Mouse (Mus musculus): Measurements from ENCODE around the gene Mrps33. TPM values are rescaled to one million over a fixed set of nuclear protein-coding genes. Genes with fewer than 3 reads are reported as not detected.

Gene Mrps33
- total and polyA plus RNA-seq, 3 experiments = 102 to 1,706 (median 126) TPM

GRCm38 (mm10) chr6:39810612-39811116, at the start of gene Mrps33 (continued):
- TF ChIP-seq KAT2A (conservative IDR thresholded peaks at IDR 0.05; ENCODE audit: low read depth, low read length) (peak; percentile 79; the same call in 1 of the 2 replicates), GABPA (IDR thresholded peaks at IDR 0.05; ENCODE audit: low read depth, low read length) (no peak; the same call in 1 of the 2 replicates), TBP (IDR thresholded peaks at IDR 0.05; ENCODE audit: low read depth, low read length) (peak; percentile 33; the same call in 1 of the 2 replicates)

DNA sequence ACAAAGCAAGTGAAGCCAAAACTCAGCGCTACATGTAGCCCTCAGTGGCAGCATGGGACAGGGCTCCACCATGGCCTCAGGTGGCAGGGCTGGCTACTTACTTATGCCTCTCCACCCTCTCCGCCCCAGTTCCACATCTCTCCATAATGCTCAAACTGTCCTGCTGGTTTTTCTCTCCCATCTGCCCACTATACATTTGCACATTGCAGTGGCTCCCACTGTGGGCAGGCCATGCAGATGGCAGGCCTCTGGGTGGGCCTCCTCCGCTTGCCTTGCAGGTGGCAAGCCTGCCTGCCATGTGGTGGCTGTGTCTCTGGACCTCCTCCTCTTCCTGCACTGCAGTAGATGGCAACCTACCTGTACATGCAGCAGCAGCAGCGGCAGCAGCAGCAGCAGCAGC, 38.9 kb upstream of the Mrps33 start:
- DNase-seq (ENCODE audit: low read depth, low spot score) = no peak
- Histone ChIP-seq H3K27ac (ENCODE audit: control insufficient read depth, low read depth, low read length) (no peak overlapping the region), H3K27me3 (ENCODE audit: control insufficient read depth in 1 of 2, insufficient read depth in 2 of 2, low read length in 2 of 2) (no peaks in the 10 kb centered on the region), H3K9me3 (replicated peaks; ENCODE audit: insufficient read depth, low read length) (no peaks in the 10 kb centered on the region), H3K36me3 (ENCODE audit: control insufficient read depth in 1 of 2, insufficient read depth in 2 of 2, low read length in 2 of 2) (no peaks in the 10 kb centered on the region), H3K4me1 (ENCODE audit: control insufficient read depth in 1 of 2, insufficient read depth in 2 of 2, low read length in 2 of 2) (no peaks in the 10 kb centered on the region), H3K79me2 (ENCODE audit: control insufficient read depth, insufficient read depth, low read length, poor library complexity) (no peaks in the 10 kb centered on the region), H3K9ac (ENCODE audit: control insufficient read depth, low read depth, low read length, poor library complexity, severe bottlenecking) (no peak overlapping the region), H3K4me3 (ENCODE audit: control insufficient read depth in 1 of 2, insufficient read depth in 1 of 2, low read depth in 2 of 2, low read length in 2 of 2) (no peak overlapping the region)
- TF ChIP-seq NRF1 (IDR thresholded peaks at IDR 0.05; ENCODE audit: insufficient read depth, low read depth, low read length, poor library complexity, severe bottlenecking) = no peak
- no peak for TF ChIP-seq ZC3H11A (IDR thresholded peaks at IDR 0.05; ENCODE audit: low read depth, low read length)
- TF ChIP-seq TCF12 (IDR thresholded peaks at IDR 0.05; ENCODE audit: low read depth, low read length) = no peak
- no peak for TF ChIP-seq USF1 (IDR thresholded peaks at IDR 0.05; ENCODE audit: low read depth, low read length)
- no peak for TF ChIP-seq USF2 (IDR thresholded peaks at IDR 0.05; ENCODE audit: borderline replicate concordance in 1 of 2, insufficient read depth in 1 of 2, low read depth in 1 of 2, low read length in 2 of 2)
- TF ChIP-seq CTCF (IDR thresholded peaks at IDR 0.05 in 2 of 3, conservative IDR thresholded peaks at IDR 0.05 in 1 of 3; ENCODE audit: control insufficient read depth in 1 of 3, insufficient read depth in 1 of 3, low read depth in 2 of 3, low read length in 3 of 3, poor library complexity in 1 of 3, severe bottlenecking in 1 of 3) = no peak
- TF ChIP-seq MAZ (IDR thresholded peaks at IDR 0.05; ENCODE audit: low read depth, low read length) = no peak
- no peak for TF ChIP-seq MAFK (IDR thresholded peaks at IDR 0.05; ENCODE audit: borderline replicate concordance, low read depth, low read length)
- no peak for TF ChIP-seq E2F4 (IDR thresholded peaks at IDR 0.05; ENCODE audit: borderline replicate concordance, low read depth, low read length)
- no peak for TF ChIP-seq RAD21 (IDR thresholded peaks at IDR 0.05; ENCODE audit: low read depth, low read length)
- no peak for TF ChIP-seq TAL1 (IDR thresholded peaks at IDR 0.05; ENCODE audit: low read length)
- TF ChIP-seq MYC (IDR thresholded peaks at IDR 0.05; ENCODE audit: low read depth, low read length) = no peak
- no peak for TF ChIP-seq SIN3A (IDR thresholded peaks at IDR 0.05; ENCODE audit: low read length)
- no peak for TF ChIP-seq POLR2A (IDR thresholded peaks at IDR 0.05; ENCODE audit: control insufficient read depth in 1 of 2, insufficient read depth in 1 of 2, low read depth in 1 of 2, low read length in 2 of 2, poor library complexity in 1 of 2)
- TF ChIP-seq RCOR1 (IDR thresholded peaks at IDR 0.05; ENCODE audit: low read depth, low read length) = no peak
- no peak for TF ChIP-seq CHD1 (IDR thresholded peaks at IDR 0.05; ENCODE audit: low read depth, low read length)
- no peak for TF ChIP-seq TBP (IDR thresholded peaks at IDR 0.05; ENCODE audit: low read depth, low read length)
- TF ChIP-seq UBTF (IDR thresholded peaks at IDR 0.05; ENCODE audit: borderline replicate concordance, insufficient read depth, low read depth, low read length) = no peak
- TF ChIP-seq POLR2AphosphoS5 (IDR thresholded peaks at IDR 0.05; ENCODE audit: borderline replicate concordance, low read depth, low read length) = no peak
- no peak for TF ChIP-seq ZNF384 (IDR thresholded peaks at IDR 0.05; ENCODE audit: low read depth, low read length)
